Mouse (Mus musculus) lung, postnatal 0 days (tissue): ENCODE data around the gene Car1.

ENCODE experiments used
- CTCF ChIP-seq: IDR thresholded peaks from 2 replicates; pipeline ENCODE4 v1.5.1; 2016; ENCODE audit warnings: antibody characterized with exemption, mild to moderate bottlenecking
- EP300 ChIP-seq: IDR thresholded peaks from 2 replicates; pipeline ENCODE4 v1.6.1; 2016; ENCODE audit warnings: antibody characterized with exemption, mild to moderate bottlenecking, control low read depth

DNA sequence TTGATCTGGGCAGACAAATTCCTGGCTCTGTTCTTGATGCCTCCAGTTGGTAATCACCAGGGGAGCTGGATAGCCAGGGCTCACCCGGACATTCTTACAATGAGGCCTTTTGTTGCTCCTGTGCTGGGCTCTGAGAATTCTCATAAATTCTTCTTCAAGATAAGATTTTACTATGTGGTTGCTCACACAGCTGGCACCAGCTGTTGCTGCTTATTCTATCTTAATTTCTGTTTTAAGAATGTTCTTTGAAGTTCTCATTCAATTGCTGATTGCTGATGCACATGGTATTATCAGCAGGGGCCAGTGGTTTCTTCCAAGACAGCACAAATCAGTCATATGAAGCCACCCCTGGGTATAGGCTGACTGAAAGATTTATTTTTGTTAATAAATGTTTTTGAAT lies 21.0 kb downstream of the Car1 start:
- TF ChIP-seq EP300 (no peak), CTCF (no peak)
